Mouse (Mus musculus) c-Kit-positive CD71-positive TER-119-positive erythroid progenitor cells, embryonic 14.5 days (primary cell): ENCODE results near the gene Agrp.
A peak's percentile ranks its signal among the peaks of the same experiment; 100 is the strongest.
"Not testable (repeated sequence)": the region's sequence is repeated elsewhere in the genome, so short reads cannot be mapped to it uniquely, and the experiment has no call there.

Experiments used
- DNase-seq: peaks from one replicate; pipeline ENCODE4 v3.0.0-alpha.2; 2013; ENCODE audit warnings: low spot score

The Agrp gene

GRCm38 (mm10) chr8:105598777-105599176 lies 38.4 kb downstream of the Agrp start:
- no peak for DNase-seq

- DNase-seq: peak; percentile 54
Observed at GRCm38 (mm10) chr8:105596362-105597034, 40.7 kb downstream of the Agrp start.

GRCm38 (mm10) chr8:105594451-105595242 lies 42.5 kb downstream of the Agrp start:
- no peak for DNase-seq

- no peak for DNase-seq
Observed at GRCm38 (mm10) chr8:105593859-105594258, 43.3 kb downstream of the Agrp start.

- DNase-seq: no peak
Observed at GRCm38 (mm10) chr8:105592431-105592830, 44.8 kb downstream of the Agrp start.

- no peak for DNase-seq
Observed at GRCm38 (mm10) chr8:105579719-105580118, 57.5 kb downstream of the Agrp start.

- no peak for DNase-seq
Observed at GRCm38 (mm10) chr8:105575538-105575937, 61.7 kb downstream of the Agrp start.

GRCm38 (mm10) chr8:105574741-105575140 lies 62.5 kb downstream of the Agrp start:
- DNase-seq: no peak

GRCm38 (mm10) chr8:105573427-105573826 lies 63.8 kb downstream of the Agrp start:
- DNase-seq: no peak

GRCm38 (mm10) chr8:105571810-105572209 lies 65.4 kb downstream of the Agrp start:
- DNase-seq: no peak

GRCm38 (mm10) chr8:105566703-105567595 lies 70.2 kb downstream of the Agrp start:
- no peak for DNase-seq

- DNase-seq: peak; percentile 100
Observed at GRCm38 (mm10) chr8:105565952-105566702, 71.1 kb downstream of the Agrp start, which contains the start of gene Atp6v0d1. Gene Atp6v0d1, minus strand, starts transcription at chr8:105566047.

- no peak for DNase-seq
Observed at GRCm38 (mm10) chr8:105565401-105565881, 71.8 kb downstream of the Agrp start.

GRCm38 (mm10) chr8:105564573-105565229 lies 72.5 kb downstream of the Agrp start:
- not testable (repeated sequence) for DNase-seq

GRCm38 (mm10) chr8:105563871-105564270 lies 73.3 kb downstream of the Agrp start:
- no peak for DNase-seq

- DNase-seq: no peak
Observed at GRCm38 (mm10) chr8:105562863-105563262, 74.3 kb downstream of the Agrp start.

GRCm38 (mm10) chr8:105555230-105555629 lies 82.0 kb downstream of the Agrp start:
- DNase-seq: no peak

GRCm38 (mm10) chr8:105554087-105554486 lies 83.1 kb downstream of the Agrp start:
- peak; percentile 78 for DNase-seq

GRCm38 (mm10) chr8:105552824-105553223 lies 84.4 kb downstream of the Agrp start:
- no peak for DNase-seq

GRCm38 (mm10) chr8:105552032-105552431 lies 85.2 kb downstream of the Agrp start:
- no peak for DNase-seq

GRCm38 (mm10) chr8:105550083-105550482 lies 87.1 kb downstream of the Agrp start:
- no peak for DNase-seq
